Mouse (Mus musculus) left cerebral cortex, postnatal 25 days (tissue): Measurements from ENCODE around the gene Epp13. TPM values are rescaled to one million over a fixed set of nuclear protein-coding genes. Genes with fewer than 3 reads are reported as not detected.
"Not testable (repeated sequence)": the region's sequence is repeated elsewhere in the genome, so short reads cannot be mapped to it uniquely, and the experiment has no call there.

Experiments used
- DNase-seq, 2 experiments: peaks; one replicate each; pipeline ENCODE4 v3.0.0; 2022; ENCODE audit warnings: low spot score in 2 of 2, mixed read lengths in 1 of 2
- intact Hi-C: fragments of 180-260 bp; cut with DNase I; formaldehyde crosslinking; loops from one replicate; pipeline ENCODE4 v1.15.1; 2025
- total RNA-seq, 2 experiments: library from RNA; stranded (reverse); gene quantifications; 2 replicates each; pipeline ENCODE4 v1.2.3; 2021

Epp13 gene
- total RNA-seq, 2 experiments from 2014 or later, result not detected

GRCm38 (mm10) chr7:6283451-6284075 is 31.1 kb downstream of the Epp13 start:
- DNase-seq, result peak; percentile 87 to 93
- intact Hi-C loops, result loop anchor here (2.0 to 5.0 kb wide), 3 partner anchors 43 to 111 kb away; partner anchors contain the start of gene Zfp444

DNA sequence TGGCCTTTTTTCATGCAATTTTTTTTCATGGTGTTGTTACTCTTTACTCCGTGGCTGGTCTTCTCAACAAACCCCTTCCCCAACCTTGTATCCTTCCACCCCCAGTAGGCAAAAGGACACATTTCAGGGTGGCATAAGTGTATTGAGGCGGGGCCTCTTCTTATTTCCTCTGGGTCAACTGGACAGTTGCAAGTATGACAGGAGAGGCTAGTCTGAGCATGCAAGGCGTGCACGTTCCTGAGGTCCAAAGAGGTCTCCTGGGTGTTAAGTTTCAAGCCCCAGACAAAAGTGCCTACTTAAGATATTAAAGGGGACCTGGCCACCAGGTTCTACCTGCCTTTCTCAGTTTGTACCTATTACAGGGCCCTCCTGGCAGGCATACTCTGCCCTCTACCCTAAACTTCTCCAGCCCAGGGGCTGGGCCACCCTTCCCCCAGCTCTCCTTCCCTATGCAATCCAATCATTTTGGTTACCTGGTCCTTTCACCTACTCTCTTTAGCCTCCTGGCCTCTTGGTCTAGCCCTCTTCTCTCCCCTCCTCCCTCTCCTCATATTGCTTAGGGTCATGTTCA is 32.0 kb downstream of the Epp13 start:
- DNase-seq, result no peak

DNA sequence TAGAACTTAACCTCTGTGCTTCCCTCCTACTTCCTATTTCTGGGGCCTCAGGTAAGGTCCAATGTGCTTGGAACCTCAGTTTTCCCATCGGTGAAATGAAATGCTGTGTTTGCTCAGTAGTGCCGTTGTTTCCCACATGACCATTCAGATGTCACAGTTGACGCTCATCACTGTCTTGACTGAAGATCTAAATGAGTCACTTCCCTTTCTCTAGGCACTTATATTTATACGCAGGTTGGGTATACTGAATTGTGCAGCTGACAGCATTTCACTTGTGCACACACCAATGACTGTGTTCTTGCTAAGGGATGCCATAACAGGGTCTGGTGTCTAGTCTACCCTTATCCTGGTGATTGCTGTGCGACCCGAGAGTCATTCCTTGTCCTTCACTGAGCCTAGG is 32.9 kb downstream of the Epp13 start:
- peak in 1 of 2 experiments; percentile 3 for DNase-seq
- intact Hi-C loops, result no loop called here

More for the DNA sequence above, 32.0 kb downstream of the Epp13 start:
- intact Hi-C loops, result loop anchor here (5.0 kb wide), 2 partner anchors 92 to 112 kb away; partner anchors contain the start of gene Zfp444

DNA sequence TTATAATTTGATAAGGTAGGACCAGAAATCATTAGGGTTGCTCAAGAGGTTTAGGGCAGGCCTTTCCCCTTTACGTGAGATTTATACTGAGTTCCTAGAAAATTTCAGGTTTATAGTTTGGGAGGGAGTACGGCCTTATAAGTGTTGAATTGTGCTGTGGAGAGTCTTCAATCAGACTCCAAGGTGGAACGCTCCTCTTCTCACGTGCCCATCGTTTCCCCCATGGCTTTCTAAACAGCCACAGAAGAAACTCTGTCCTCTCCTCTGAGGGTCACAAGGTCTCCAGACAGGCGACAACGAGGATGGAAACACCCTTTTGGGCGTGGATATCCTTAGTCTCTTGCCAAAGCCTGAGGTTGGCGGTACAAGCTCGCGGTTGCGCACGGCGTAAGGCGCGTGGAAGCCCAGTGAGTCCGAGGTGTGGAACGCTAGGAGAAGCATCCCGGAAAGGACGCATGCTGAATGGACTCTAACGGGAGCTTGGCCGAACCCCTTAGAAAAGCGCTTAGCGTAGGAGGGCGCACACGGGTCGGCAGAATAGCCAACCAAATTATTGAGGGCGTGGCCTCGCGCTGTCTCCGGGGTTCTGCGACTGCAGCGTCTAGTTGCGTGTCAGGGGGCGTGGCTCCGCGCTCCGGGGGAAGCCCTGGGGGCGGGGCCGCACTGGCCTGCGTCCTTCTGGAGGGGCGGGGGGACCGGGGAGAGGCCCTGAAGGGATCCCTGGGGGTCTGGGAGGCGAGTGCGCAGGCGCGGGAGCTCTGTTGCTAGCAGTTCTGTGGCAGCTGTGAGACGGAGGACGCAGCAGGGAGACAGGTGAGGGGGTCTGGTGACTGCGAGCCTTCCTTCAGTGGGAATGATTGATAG is 33.6 kb downstream of the Epp13 start, which contains the start of gene Zfp667:
TSS of gene Zfp667 (plus strand) at position 738 of the 864 bp plus-strand sequence.
- intact Hi-C loops, result no loop called here

GRCm38 (mm10) chr7:6286921-6287531 is 34.5 kb downstream of the Epp13 start:
- DNase-seq, result peak; percentile 39 to 42
- intact Hi-C loops, result no loop called here

More for the DNA sequence above, 33.6 kb downstream of the Epp13 start, which contains the start of gene Zfp667:
- peak; percentile 97 to 98 for DNase-seq

- DNase-seq, intact Hi-C loops: not testable (repeated sequence)
Measured at GRCm38 (mm10) chr7:6291121-6291520, 38.6 kb downstream of the Epp13 start.

DNA sequence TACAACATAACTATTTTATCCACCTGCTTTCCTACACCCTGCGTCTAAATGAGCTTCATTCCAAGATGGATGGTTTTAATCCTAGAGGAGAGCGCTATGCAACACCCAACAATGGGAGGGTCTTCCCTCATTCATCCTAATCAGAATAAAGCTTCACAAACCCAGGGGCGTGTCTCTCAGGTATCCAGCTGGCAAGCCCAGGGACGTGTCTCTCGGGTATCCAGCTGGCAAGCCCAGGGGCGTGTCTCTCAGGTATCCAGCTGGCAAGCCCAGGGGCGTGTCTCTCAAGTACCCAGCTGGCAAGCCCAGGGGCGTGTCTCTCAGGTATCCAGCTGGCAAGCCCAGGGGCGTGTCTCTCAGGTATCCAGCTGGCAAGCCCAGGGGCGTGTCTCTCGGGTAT is 48.3 kb downstream of the Epp13 start:
- intact Hi-C loops, DNase-seq: not testable (repeated sequence)

DNA sequence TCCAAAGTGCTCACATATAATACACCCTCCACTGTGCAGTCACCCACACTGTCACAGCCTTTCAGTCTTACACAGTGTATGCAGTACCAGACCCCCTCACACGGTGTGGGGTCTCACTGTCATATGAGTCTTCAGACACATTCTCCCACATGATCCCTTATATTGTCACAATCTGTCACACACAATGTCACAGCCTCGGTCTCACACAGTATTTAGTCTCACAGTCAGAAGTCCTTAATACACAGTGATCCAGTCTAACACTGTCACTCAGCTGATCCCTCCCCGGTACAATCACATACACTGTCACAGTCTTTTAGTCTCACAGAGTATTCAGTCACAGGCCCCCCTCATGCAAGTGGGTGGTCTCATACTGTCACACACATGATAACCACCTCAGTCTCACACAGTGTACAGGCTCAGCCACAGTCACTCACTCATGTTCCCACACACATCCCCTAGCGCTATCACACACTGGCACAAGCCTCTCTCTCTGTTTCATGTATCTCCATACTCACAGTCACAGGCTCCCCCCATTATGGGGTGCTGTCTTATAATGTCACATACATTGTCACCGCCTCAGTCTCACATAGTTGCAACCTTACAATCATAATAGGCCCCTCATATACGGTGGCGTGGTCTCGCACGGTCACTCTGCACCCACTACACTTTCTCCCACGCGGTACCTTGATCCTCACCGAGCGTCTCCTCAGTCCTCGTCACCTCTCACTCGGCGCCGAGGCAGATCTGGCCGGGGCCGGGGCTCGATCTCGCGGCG is 78.1 kb downstream of the Epp13 start:
- peak; percentile 44 to 47 for DNase-seq
- intact Hi-C loops, result loop anchor here (2.0 kb wide), 1 partner anchor 14 kb away; no protein-coding TSS in a partner anchor

DNA sequence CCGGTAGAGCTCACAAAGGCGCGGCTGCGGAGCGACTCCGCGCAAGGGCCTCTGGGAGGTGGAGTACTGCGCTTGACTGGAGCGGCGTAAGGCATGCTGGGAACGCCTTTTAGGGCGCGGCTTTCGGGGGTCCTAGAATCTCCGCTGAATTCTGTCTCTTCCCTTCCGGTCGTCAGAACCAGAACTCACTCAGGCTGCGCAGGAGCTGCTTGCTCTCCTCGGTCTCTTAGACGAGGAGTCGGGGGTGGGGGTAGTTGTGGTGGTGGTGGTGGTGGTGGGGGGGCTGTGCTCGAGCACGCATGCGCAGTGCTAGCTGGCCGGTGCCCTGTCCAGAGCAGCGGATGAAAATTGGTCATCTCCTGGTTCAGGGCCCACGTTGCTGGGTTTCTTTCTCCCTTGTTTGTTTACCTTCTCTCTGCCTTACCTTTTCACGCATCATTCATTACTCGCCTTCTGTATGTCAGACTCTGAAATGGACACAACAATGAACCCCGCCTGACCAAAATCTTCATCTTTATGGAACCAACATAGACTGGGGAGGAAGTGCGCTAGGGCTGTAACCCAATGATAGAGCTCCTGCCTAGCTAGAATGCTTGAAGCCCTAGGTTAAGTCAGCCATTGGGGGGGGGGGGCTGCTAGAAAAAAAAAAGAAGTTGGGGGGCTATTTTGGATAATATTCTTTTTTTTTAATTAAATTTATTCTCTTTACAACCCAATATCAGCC is 78.9 kb downstream of the Epp13 start, which contains the start of gene Zfp583:
TSS of gene Zfp583 (minus strand) at position 53 of the 724 bp plus-strand sequence.
- peak; percentile 92 for DNase-seq
- intact Hi-C loops, result loop anchor here (2.0 kb wide), 1 partner anchor 13 kb away; no protein-coding TSS in a partner anchor

Other genes starting within 250 kb of the Epp13 start
- not detected for gene Vmn1r65, start 241.7 kb upstream of the Epp13 start, total RNA-seq
- gene Nlrp4c, start 207.5 kb upstream of the Epp13 start, total RNA-seq, result not detected
- gene Zfp787, start 96.7 kb upstream of the Epp13 start, total RNA-seq, result 10 to 100 TPM; 25.1 to 27.3 TPM
- 10 to 100 TPM; 56.7 to 69.6 TPM for gene Zfp444, start 80.5 kb upstream of the Epp13 start, total RNA-seq
- not detected for gene Galp, start 55.6 kb upstream of the Epp13 start, total RNA-seq
- gene Zscan5b, start 30.4 kb upstream of the Epp13 start, total RNA-seq, result not detected
- 10 to 100 TPM; 11.4 to 11.7 TPM for gene Zfp667, start 33.9 kb downstream of the Epp13 start, total RNA-seq
- gene Zfp583, start 78.6 kb downstream of the Epp13 start, total RNA-seq, result 10 to 100 TPM; 10.8 to 12.4 TPM
- gene Gm3854, start 91.0 kb downstream of the Epp13 start, total RNA-seq, result 1 to 10 TPM; 5.2 to 7.3 TPM
- 1 to 10 TPM; 3.9 to 4.6 TPM for gene Zfp78, start 110.6 kb downstream of the Epp13 start, total RNA-seq
- gene Zfp28, start 130.6 kb downstream of the Epp13 start, total RNA-seq, result 1 to 10 TPM; 6.3 to 6.4 TPM
- gene Smim17, start 146.0 kb downstream of the Epp13 start, total RNA-seq, result 10 to 100 TPM; 15.8 to 17.0 TPM
- under 1 TPM; 0.09 to 0.16 TPM for gene Gm20715, start 157.6 kb downstream of the Epp13 start, total RNA-seq
- gene Olfr1344, start 186.0 kb downstream of the Epp13 start, total RNA-seq, result 1 to 10 TPM in 1 of 2 experiments, under 1 TPM in 1; 0.46 to 1.7 TPM
- not detected for gene Olfr1336, start 203.5 kb downstream of the Epp13 start, total RNA-seq
- not detected for gene Olfr1346, start 214.4 kb downstream of the Epp13 start, total RNA-seq
- gene Olfr5, start 234.2 kb downstream of the Epp13 start, total RNA-seq, result not detected
- not detected for gene Olfr1347, start 247.0 kb downstream of the Epp13 start, total RNA-seq